Mouse (Mus musculus) ES-Bruce4 (cell line): ENCODE measurements at regions not wholly inside any gene's neighbourhood (a gene's known extent, or its start where the extent isn't known, plus 50 kb on each side); places are given as distances from the start of the nearest gene placed in this dataset.

Source experiments
- CTCF ChIP-seq: IDR thresholded peaks from one replicate; pipeline ENCODE4 v1.8.1; 2011; ENCODE audit warnings: low read depth, low read length
- POLR2A ChIP-seq: IDR thresholded peaks from one replicate; pipeline ENCODE4 v1.8.1; 2011; ENCODE audit warnings: low read length; ENCODE audit not compliant: insufficient read depth

GRCm38 (mm10) chr13:44651259-44652238, 77.7 kb upstream of the Jarid2 start:
- TF ChIP-seq POLR2A: no peak
- no peak for TF ChIP-seq CTCF
